Mouse (Mus musculus) heart, postnatal 0 days (tissue): ENCODE data around the gene Psmd7. TPM values are rescaled to one million over a fixed set of nuclear protein-coding genes. Genes with fewer than 3 reads are reported as not detected.
"Not testable (repeated sequence)": the region's sequence is repeated elsewhere in the genome, so short reads cannot be mapped to it uniquely, and the experiment has no call there.

Experiments used
- ATAC-seq: fragments of 200-750 bp; cut with Nextera tagmentation; 2 replicates; pipeline ENCODE4 v1.8.0; 2017; ENCODE audit warnings: low read depth, moderate number of reproducible peaks, moderate library complexity; ENCODE audit not compliant: insufficient read depth
- DNase-seq: peaks from one replicate; pipeline ENCODE4 v3.0.0-alpha.2; 2016; ENCODE audit warnings: low spot score
- H3K27ac ChIP-seq: fragments of 300-500 bp; sonication (generic); 2 replicates; pipeline ENCODE4 v1.5.1; 2014; ENCODE audit warnings: low read depth, mild to moderate bottlenecking
- H3K27me3 ChIP-seq: fragments of 300-500 bp; sonication (generic); 2 replicates; pipeline ENCODE4 v1.6.1; 2014; ENCODE audit warnings: low read length, mixed read lengths; ENCODE audit not compliant: control insufficient read depth, insufficient read depth
- H3K36me3 ChIP-seq: fragments of 300-500 bp; sonication (generic); replicated peaks from 2 replicates; pipeline ENCODE4 v1.6.1; 2014; ENCODE audit warnings: low read length, mixed read lengths; ENCODE audit not compliant: control insufficient read depth, insufficient read depth
- H3K4me1 ChIP-seq: fragments of 300-500 bp; sonication (generic); 2 replicates; pipeline ENCODE4 v1.6.1; 2014; ENCODE audit warnings: antibody characterized with exemption; ENCODE audit not compliant: control insufficient read depth, insufficient read depth
- H3K4me2 ChIP-seq: fragments of 300-500 bp; sonication (generic); 2 replicates; pipeline ENCODE4 v1.6.1; 2014; ENCODE audit warnings: low read depth, mild to moderate bottlenecking, low read length, moderate library complexity
- H3K4me3 ChIP-seq: fragments of 300-500 bp; sonication (generic); 2 replicates; pipeline ENCODE4 v1.5.1; 2014; ENCODE audit warnings: low read depth, low read length
- H3K9ac ChIP-seq: fragments of 300-500 bp; sonication (generic); replicated peaks from 2 replicates; pipeline ENCODE4 v1.6.1; 2014; ENCODE audit warnings: low read depth, low read length, mixed read lengths
- H3K9me3 ChIP-seq: fragments of 300-500 bp; sonication (generic); replicated peaks from 2 replicates; pipeline ENCODE4 v1.6.1; 2016; ENCODE audit warnings: low read length; ENCODE audit not compliant: control insufficient read depth
- CTCF ChIP-seq: IDR thresholded peaks from 2 replicates; pipeline ENCODE4 v1.5.1; 2016; ENCODE audit warnings: antibody characterized with exemption, control low read depth, low read depth
- EP300 ChIP-seq: IDR thresholded peaks from 2 replicates; pipeline ENCODE4 v1.6.1; 2016; ENCODE audit warnings: antibody characterized with exemption, low read depth
- WGBS: fragments of 180-500 bp; shearing (Covaris S2); extraction: QIAGEN DNeasy Blood & Tissue Kit; methylation state at CpG from one replicate; pipeline ENCODE4 v1.1.7; 2014; 5-methylcytosine and 5-hydroxymethylcytosine counted together
- polyA plus RNA-seq: library from polyadenylated mRNA; unstranded; fragments of >200 nt; fragmentation: Nextera tagmentation; extraction: Ambion mirVana; gene quantifications from 2 replicates; pipeline ENCODE4 v1.2.1, GENCODE M21; 2015
- total RNA-seq: library from RNA; depleted of rRNA; stranded (reverse); fragments of >200 nt; gene quantifications from 2 replicates; pipeline ENCODE4 v1.2.3, GENCODE M21; 2014; ENCODE audit warnings: low replicate concordance; rRNA removed

Gene Psmd7
- total RNA-seq (25.4 and 27.6 TPM in 2 replicates), polyA plus RNA-seq (158 and 159 TPM in 2 replicates)

DNA sequence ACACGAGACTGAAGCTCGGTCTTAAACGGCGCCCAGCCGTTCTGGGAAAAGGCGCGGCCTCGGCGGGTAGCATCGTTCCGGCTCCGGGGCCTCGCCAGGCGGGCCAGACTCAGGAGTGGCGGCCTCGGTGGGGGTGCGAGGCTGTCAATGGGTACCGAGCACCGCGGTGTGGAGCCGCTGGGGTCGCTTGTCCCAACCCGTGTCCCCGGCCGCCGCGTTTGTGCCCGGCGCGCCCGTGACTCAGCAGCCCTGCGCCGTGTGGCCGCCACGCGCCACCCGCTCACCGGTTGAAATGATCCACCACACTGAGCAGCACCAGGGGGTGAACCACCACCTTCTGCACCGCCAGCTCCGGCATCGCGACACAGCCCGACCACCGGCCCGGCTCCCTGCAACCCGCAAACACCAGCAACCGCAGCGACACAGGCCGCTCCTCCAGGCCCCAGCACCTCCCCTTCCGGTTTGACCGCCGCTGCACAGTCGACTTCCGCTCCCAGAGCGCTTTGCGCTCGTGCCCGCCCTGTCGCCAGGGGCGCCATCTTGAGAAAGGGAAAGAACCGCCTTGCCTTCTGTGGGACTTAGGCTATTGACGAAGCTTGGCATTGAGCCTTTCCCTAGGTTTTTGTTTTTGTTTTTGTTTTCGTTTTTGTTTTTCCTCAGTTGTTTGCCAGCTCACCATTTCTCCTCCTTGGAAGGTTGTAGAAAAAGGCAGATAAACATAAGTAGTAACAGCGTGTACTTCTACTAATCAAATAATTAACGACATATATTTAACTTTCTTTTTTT, at the start of gene Psmd7:
Gene Psmd7 (minus strand): TSS at position 470 of the 786 bp plus-strand sequence.
- peak within 1 kb of the TSS; percentile 95 for H3K4me2 ChIP-seq
- TF ChIP-seq EP300 (no peak), CTCF (peak; percentile 48)
- ATAC-seq (peak; percentile 97), DNase-seq (peak; percentile 94)
- peak within 1 kb of the TSS; percentile 46 for H3K27ac ChIP-seq
- WGBS = 2% methylated on average over 57 of the region's 65 CpGs
- peak within 1 kb of the TSS; percentile 63 for H3K4me3 ChIP-seq
- no peaks in the 10 kb centered on the region for H3K27me3 ChIP-seq
- H3K9me3 ChIP-seq = no peaks in the 10 kb centered on the region
- peaks cover 21% of the 10 kb centered on the region for H3K36me3 ChIP-seq
- peaks cover 9% of the 10 kb centered on the region for H3K4me1 ChIP-seq
- H3K9ac ChIP-seq = peak within 1 kb of the TSS; percentile 67

DNA sequence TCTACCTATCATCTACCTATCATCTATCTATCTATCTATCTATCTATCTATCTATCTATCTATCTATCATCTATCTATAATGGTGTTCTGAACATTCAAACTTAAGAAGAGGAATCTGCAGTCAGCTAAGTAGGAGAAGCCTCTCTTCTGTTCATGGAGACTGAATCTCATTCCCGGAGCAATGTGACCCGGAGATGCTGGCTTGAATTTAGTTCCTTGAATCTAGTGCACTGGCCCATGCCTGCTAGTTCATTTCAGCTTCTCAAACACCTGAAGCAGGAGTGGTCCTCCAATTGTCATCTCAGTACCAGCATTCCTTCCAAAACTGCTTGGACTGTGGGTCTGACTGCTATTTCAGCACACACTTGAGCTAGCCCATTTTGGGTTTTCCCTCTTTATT, 45.5 kb upstream of the Psmd7 start:
- 93% methylated on average over 2 of the region's 2 CpGs for WGBS
- H3K36me3 ChIP-seq = no peaks in the 10 kb centered on the region
- ATAC-seq = no peak

DNA sequence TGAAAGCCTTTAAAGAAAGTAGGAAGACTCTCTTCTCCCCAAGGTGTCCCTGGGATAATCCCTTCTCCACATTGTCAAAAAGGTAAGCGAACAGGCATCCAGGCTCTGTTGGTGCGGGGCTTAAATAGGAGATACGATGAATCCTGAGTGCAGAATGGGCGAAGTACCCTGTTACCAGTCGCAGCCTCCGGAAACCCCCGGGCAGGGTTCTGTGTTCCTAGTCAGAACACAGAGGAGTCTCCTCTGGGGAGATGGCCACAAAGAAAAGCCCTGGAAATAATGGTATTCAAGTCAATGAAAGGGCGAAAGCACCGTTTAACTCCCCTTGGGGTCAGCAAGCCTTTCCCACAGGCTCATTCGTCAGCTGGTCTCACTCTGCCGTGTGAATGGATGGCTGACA, 41.4 kb upstream of the Psmd7 start:
- Histone ChIP-seq H3K36me3 (no peaks in the 10 kb centered on the region), H3K27me3 (no peaks in the 10 kb centered on the region), H3K27ac (no peak overlapping the region), H3K4me1 (no peaks in the 10 kb centered on the region), H3K9me3 (no peaks in the 10 kb centered on the region), H3K4me3 (no peak overlapping the region), H3K4me2 (no peak overlapping the region), H3K9ac (no peak overlapping the region)
- 81% methylated on average over 11 of the region's 11 CpGs for WGBS
- no peak for TF ChIP-seq EP300
- TF ChIP-seq CTCF = no peak
- ATAC-seq (no peak), DNase-seq (no peak)

More for the DNA sequence above, 45.5 kb upstream of the Psmd7 start:
- H3K27ac ChIP-seq = no peak overlapping the region
- TF ChIP-seq CTCF (no peak), EP300 (no peak)
- no peak overlapping the region for H3K4me2 ChIP-seq
- H3K27me3 ChIP-seq = no peaks in the 10 kb centered on the region
- no peak overlapping the region for H3K9ac ChIP-seq
- H3K4me1 ChIP-seq = no peaks in the 10 kb centered on the region
- H3K4me3 ChIP-seq = no peak overlapping the region
- no peak for DNase-seq
- H3K9me3 ChIP-seq = no peaks in the 10 kb centered on the region

DNA sequence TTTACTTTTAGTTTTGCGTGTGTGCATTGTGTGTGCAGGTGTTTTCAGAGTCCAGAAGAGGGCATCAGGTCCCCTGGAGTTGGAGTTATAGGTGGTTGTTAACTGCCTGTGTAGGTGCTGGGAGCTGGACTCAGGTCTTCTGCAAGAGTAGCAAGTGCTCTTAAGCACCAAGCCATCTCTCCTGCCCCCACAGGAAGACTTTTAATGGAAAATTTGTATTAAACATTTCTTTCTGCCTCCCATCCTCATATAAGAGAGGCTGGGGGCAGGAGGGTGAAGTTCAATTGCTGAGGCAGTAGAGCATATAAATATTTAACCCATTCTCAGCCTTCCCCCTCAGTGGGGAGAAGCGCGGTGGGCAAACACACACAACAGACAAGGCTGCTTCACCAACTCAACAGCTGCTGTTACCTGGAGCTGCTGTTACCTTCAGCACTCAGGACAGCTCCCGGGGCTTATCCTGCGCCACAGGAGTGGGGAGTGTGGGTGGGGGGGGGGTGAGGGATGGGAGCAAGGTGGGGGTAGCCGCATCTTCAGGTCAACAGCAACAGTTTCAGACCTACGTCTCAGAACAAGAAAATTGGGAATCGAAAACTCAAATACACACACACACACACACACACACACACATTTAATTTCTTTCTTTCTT, 40.4 kb upstream of the Psmd7 start:
- no peaks in the 10 kb centered on the region for H3K27me3 ChIP-seq
- 43% methylated on average over 8 of the region's 8 CpGs for WGBS
- no peaks in the 10 kb centered on the region for H3K4me1 ChIP-seq
- TF ChIP-seq CTCF (no peak), EP300 (no peak)
- H3K9ac ChIP-seq = no peak overlapping the region
- H3K9me3 ChIP-seq = no peaks in the 10 kb centered on the region
- no peak for DNase-seq
- no peaks in the 10 kb centered on the region for H3K36me3 ChIP-seq
- H3K27ac ChIP-seq = no peak overlapping the region
- no peak overlapping the region for H3K4me2 ChIP-seq
- no peak for ATAC-seq
- H3K4me3 ChIP-seq = no peak overlapping the region

DNA sequence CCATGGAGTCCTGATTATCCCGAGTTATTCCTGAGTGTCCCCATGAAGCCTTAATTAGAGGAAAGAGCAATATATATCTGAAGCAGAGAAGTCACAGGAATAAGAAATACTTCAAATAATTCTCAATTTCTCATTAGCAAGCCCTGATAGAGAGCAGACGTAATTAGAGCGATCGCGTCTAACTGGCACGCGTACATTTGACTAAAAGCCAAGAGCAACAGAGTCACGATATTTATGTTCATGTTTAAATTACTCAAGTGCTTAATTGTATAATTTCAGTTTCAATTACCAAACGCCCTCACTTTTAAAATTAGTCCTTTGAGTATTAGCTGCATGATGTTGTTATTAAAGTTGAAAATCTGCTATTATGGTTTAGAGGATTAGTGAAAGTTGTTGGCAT, 39.6 kb upstream of the Psmd7 start:
- TF ChIP-seq CTCF (no peak), EP300 (no peak)
- H3K4me2 ChIP-seq = no peak overlapping the region
- WGBS = 85% methylated on average over 9 of the region's 9 CpGs
- H3K36me3 ChIP-seq = no peaks in the 10 kb centered on the region
- H3K27me3 ChIP-seq = no peaks in the 10 kb centered on the region
- no peak overlapping the region for H3K4me3 ChIP-seq
- no peaks in the 10 kb centered on the region for H3K9me3 ChIP-seq
- H3K4me1 ChIP-seq = no peaks in the 10 kb centered on the region
- H3K27ac ChIP-seq = no peak overlapping the region
- no peak for DNase-seq
- no peak overlapping the region for H3K9ac ChIP-seq
- no peak for ATAC-seq

DNA sequence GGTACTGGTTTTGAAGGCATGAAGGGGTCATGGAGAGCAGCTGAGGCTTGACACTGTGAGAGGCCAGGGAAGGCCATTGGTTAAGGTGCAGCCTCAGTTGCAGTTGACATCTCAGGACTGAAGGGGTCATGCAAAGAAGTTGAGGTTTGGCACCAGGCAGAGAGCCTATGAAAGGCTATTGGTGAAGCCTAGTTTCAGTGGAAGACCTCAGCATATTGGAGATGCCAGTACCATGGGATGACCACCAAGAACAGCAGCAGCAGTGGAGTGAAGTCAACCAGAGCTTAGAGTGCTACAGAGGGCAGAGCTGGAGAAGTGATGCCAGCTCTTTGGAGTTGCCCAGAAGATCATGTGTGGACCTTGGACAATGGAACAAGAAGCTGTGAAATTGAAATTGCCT, 36.0 kb upstream of the Psmd7 start:
- H3K27me3 ChIP-seq, H3K4me1 ChIP-seq, H3K9ac ChIP-seq, DNase-seq, ATAC-seq, H3K4me3 ChIP-seq, H3K27ac ChIP-seq, H3K9me3 ChIP-seq, H3K4me2 ChIP-seq, H3K36me3 ChIP-seq: not testable (repeated sequence)
